Mouse (Mus musculus) hindbrain, postnatal 0 days (tissue): ENCODE measurements at regions not wholly inside any gene's neighbourhood (a gene's known extent, or its start where the extent isn't known, plus 50 kb on each side); places are given as distances from the start of the nearest gene placed in this dataset.

Source experiments
- ATAC-seq: fragments of 200-750 bp; cut with Nextera tagmentation; 2 replicates; pipeline ENCODE4 v1.8.0; 2017; ENCODE audit warnings: mild to moderate bottlenecking, moderate TSS enrichment, moderate library complexity
- DNase-seq: peaks from one replicate; pipeline ENCODE4 v3.0.0-alpha.2; 2015; ENCODE audit warnings: low spot score
- H3K27ac ChIP-seq: fragments of 300-500 bp; sonication (generic); 2 replicates; pipeline ENCODE4 v1.5.1; 2014; ENCODE audit warnings: mild to moderate bottlenecking
- H3K27me3 ChIP-seq: fragments of 300-500 bp; sonication (generic); 2 replicates; pipeline ENCODE4 v1.6.1; 2014; ENCODE audit warnings: low read length, mixed read lengths; ENCODE audit not compliant: insufficient read depth
- H3K36me3 ChIP-seq: fragments of 300-500 bp; sonication (generic); 2 replicates; pipeline ENCODE4 v1.6.1; 2014; ENCODE audit warnings: low read length, mixed read lengths; ENCODE audit not compliant: insufficient read depth
- H3K4me1 ChIP-seq: fragments of 300-500 bp; sonication (generic); 2 replicates; pipeline ENCODE4 v1.6.1; 2014; ENCODE audit warnings: antibody characterized with exemption, low read length, mixed read lengths; ENCODE audit not compliant: insufficient read depth
- H3K4me2 ChIP-seq: fragments of 300-500 bp; sonication (generic); 2 replicates; pipeline ENCODE4 v1.6.1; 2014; ENCODE audit warnings: low read depth, mild to moderate bottlenecking, low read length, moderate library complexity, mixed read lengths
- H3K4me3 ChIP-seq: fragments of 300-500 bp; sonication (generic); 2 replicates; pipeline ENCODE4 v1.5.1; 2014; ENCODE audit warnings: low read length
- H3K9ac ChIP-seq: fragments of 300-500 bp; sonication (generic); replicated peaks from 2 replicates; pipeline ENCODE4 v1.6.1; 2014; ENCODE audit warnings: mild to moderate bottlenecking, low read length, moderate library complexity, mixed read lengths
- H3K9me3 ChIP-seq: fragments of 300-500 bp; sonication (generic); 2 replicates; pipeline ENCODE4 v1.6.1; 2016; ENCODE audit warnings: low read length, mixed read lengths
- CTCF ChIP-seq: IDR thresholded peaks from 2 replicates; pipeline ENCODE4 v1.5.1; 2016; ENCODE audit warnings: antibody characterized with exemption, control low read depth, low read depth
- WGBS: fragments of 180-500 bp; shearing (Covaris S2); extraction: QIAGEN DNeasy Blood & Tissue Kit; methylation state at CpG from one replicate; pipeline ENCODE4 v1.1.7; 2014; 5-methylcytosine and 5-hydroxymethylcytosine counted together

DNA sequence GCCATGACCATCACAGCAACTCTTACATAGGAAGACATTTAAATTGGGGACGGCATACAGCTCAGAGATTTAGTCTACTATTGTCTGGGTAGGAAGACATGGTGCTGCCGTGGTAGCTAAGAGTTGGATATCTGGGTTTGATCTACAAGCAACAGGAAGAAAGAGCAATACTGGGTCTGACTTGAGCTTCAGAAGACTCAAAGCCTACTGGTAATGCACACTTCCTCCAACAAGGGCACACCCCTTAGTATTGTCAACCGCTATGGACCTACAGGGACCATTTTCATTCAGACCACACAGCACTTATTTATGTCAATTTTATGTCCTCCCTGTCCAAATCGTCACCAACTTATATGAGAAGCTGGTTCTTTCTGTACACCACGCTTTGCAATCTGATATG is 90.3 kb upstream of the Tmem26 start:
- H3K4me3 ChIP-seq, result no peak overlapping the region
- no peak overlapping the region for H3K9ac ChIP-seq
- no peaks in the 10 kb centered on the region for H3K9me3 ChIP-seq
- DNase-seq, result no peak
- ATAC-seq, result no peak
- no peak overlapping the region for H3K4me2 ChIP-seq
- 89% methylated on average over 5 of the region's 5 CpGs for WGBS
- H3K27me3 ChIP-seq, result no peaks in the 10 kb centered on the region
- no peak for TF ChIP-seq CTCF
- H3K27ac ChIP-seq, result no peak overlapping the region
- no peaks in the 10 kb centered on the region for H3K4me1 ChIP-seq
- H3K36me3 ChIP-seq, result no peaks in the 10 kb centered on the region

DNA sequence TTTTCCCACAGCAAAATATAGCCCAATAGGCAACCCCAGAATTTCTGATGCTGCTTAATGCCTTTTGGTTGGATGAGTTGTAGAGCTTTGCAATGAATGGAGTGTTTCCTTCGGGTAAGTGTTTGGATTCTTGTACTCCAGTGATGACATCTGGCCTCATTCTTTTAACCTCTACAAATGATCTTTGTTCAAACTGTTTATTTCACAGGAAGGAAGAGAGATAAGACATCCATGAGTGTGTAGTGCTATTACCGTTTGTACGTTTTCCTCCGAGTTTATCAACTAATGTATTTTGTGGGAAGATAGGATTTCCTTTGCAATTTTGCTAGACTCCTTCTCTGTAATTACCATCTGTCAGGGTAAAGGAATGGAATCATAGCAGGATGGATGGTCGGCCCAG is 70.7 kb upstream of the Tmem26 start:
- no peaks in the 10 kb centered on the region for H3K4me1 ChIP-seq
- WGBS, result 86% methylated on average over 5 of the region's 5 CpGs
- H3K27me3 ChIP-seq, result no peaks in the 10 kb centered on the region
- no peaks in the 10 kb centered on the region for H3K9me3 ChIP-seq
- no peak overlapping the region for H3K4me2 ChIP-seq
- ATAC-seq (no peak), DNase-seq (no peak)
- TF ChIP-seq CTCF, result no peak
- H3K9ac ChIP-seq, result no peak overlapping the region
- no peaks in the 10 kb centered on the region for H3K36me3 ChIP-seq
- H3K27ac ChIP-seq, result no peak overlapping the region
- H3K4me3 ChIP-seq, result no peak overlapping the region

DNA sequence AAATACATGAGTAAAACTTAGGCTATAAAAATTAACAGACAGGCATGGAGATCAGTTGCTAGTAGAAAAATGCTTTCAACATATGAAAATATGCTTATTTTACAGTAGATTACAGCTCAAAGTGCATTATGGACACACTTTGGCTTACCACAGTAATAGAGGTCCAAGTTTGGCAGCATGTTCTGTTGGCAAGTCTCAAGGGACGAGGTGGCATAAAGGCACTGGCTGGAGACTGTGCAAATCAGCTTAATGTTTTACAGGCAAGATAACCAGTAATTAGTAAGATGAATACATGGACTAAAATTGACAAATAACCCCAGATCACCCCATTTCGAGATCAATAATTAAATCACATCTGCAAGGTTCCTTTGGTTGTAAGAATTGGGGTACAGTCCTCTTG is 68.0 kb upstream of the Tmem26 start:
- DNase-seq, result no peak
- ATAC-seq, result no peak
- 74% methylated on average over 2 of the region's 2 CpGs for WGBS
- Histone ChIP-seq H3K27ac (no peak overlapping the region), H3K36me3 (no peaks in the 10 kb centered on the region), H3K9me3 (no peaks in the 10 kb centered on the region), H3K27me3 (no peaks in the 10 kb centered on the region), H3K4me2 (no peak overlapping the region), H3K4me1 (no peaks in the 10 kb centered on the region), H3K4me3 (no peak overlapping the region), H3K9ac (no peak overlapping the region)
- TF ChIP-seq CTCF, result no peak

DNA sequence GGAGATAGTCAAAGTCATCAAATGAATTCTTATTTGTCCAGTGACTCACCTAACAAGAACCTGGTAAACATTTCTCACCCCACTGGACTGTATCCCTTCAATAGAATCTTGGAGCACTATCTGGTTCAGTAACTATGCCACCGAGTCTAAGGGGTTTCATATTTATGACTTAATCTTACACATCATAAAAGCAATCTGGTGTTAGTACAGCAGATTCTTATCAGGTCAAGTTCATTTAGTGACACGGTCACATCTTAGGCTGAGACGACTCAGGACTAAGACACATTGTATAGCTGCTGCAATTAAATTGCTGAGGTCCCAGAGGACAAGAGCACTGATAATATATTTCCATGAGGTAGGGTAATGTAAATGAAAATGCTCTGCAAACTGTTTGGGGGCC is 57.4 kb upstream of the Tmem26 start:
- no peaks in the 10 kb centered on the region for H3K27me3 ChIP-seq
- no peaks in the 10 kb centered on the region for H3K4me1 ChIP-seq
- DNase-seq, result no peak
- no peak overlapping the region for H3K4me3 ChIP-seq
- TF ChIP-seq CTCF, result no peak
- H3K36me3 ChIP-seq, result no peaks in the 10 kb centered on the region
- WGBS, result 84% methylated on average over 3 of the region's 3 CpGs
- ATAC-seq, result no peak
- H3K27ac ChIP-seq, result no peak overlapping the region
- no peaks in the 10 kb centered on the region for H3K9me3 ChIP-seq
- no peak overlapping the region for H3K9ac ChIP-seq
- no peak overlapping the region for H3K4me2 ChIP-seq

DNA sequence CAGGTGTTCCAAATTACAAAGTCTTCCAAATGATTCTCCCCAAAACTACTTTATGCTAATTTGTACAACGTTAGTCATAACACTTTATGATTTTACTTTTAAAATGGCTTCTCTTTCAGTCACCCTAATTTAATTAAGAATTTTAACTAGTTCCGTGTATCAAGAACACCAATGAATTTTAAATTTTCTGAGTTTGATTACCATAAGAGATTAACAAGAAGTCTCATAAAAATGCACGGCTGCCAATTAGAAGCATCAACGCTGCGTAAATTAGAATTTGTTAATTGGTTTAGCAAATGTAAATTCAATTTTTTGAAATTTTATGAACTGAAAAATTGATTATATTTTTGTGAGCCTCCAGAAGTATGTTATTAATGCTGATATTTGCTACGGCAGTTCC is 54.1 kb upstream of the Tmem26 start:
- H3K4me3 ChIP-seq, result no peak overlapping the region
- no peak overlapping the region for H3K9ac ChIP-seq
- no peaks in the 10 kb centered on the region for H3K27me3 ChIP-seq
- no peak overlapping the region for H3K27ac ChIP-seq
- WGBS, result 82% methylated on average over 6 of the region's 6 CpGs
- no peaks in the 10 kb centered on the region for H3K9me3 ChIP-seq
- DNase-seq (no peak), ATAC-seq (no peak)
- H3K36me3 ChIP-seq, result no peaks in the 10 kb centered on the region
- TF ChIP-seq CTCF, result no peak
- no peaks in the 10 kb centered on the region for H3K4me1 ChIP-seq
- H3K4me2 ChIP-seq, result no peak overlapping the region

DNA sequence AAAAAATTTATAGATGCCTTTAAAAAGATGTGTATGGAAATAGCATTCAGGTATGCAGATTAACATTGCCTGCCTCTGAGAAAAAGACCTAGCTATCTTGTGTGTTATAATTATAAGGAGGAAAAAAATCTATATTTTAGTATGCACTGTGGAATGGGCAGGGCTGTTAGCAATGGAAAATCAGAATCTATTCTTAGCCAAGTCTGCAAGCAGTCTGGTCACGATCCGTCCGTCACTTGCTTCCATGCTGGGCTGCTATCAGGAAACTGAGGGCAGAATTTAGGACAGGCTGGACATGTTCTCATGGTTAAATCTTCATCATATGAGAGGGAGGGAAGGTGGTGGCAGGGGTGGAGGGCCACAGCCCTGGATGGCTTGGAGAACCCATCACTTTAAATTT is 53.5 kb upstream of the Tmem26 start:
- no peak overlapping the region for H3K4me2 ChIP-seq
- no peaks in the 10 kb centered on the region for H3K27me3 ChIP-seq
- H3K27ac ChIP-seq, result no peak overlapping the region
- WGBS, result 43% methylated on average over 3 of the region's 3 CpGs
- ATAC-seq (no peak), DNase-seq (no peak)
- H3K36me3 ChIP-seq, result no peaks in the 10 kb centered on the region
- H3K4me3 ChIP-seq, result no peak overlapping the region
- TF ChIP-seq CTCF, result no peak
- H3K9me3 ChIP-seq, result no peaks in the 10 kb centered on the region
- H3K4me1 ChIP-seq, result no peaks in the 10 kb centered on the region
- H3K9ac ChIP-seq, result no peak overlapping the region

DNA sequence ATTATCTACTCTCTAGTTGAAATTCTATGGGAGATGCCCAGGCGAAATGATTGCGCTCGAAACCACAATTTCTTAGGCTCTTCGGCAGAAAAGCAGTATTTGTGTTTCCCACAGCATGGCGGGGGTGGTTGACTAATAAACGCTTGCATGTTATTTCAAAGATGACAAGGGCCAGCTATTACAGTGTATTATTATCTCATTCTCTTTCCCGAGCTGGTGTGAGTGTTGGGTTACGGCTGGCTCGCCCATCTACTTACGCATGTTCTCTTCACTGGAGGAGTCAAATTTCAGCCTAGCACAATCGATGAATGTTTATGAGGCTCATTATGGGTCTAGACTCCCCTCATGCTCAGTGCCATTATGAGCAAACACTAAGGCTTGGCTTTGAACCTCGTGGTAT is 51.2 kb upstream of the Tmem26 start:
- Histone ChIP-seq H3K36me3 (no peaks in the 10 kb centered on the region), H3K9me3 (no peaks in the 10 kb centered on the region), H3K27ac (no peak overlapping the region), H3K4me3 (no peak overlapping the region), H3K27me3 (no peaks in the 10 kb centered on the region), H3K4me1 (no peaks in the 10 kb centered on the region), H3K4me2 (no peak overlapping the region), H3K9ac (no peak overlapping the region)
- DNase-seq, result no peak
- no peak for ATAC-seq
- no peak for TF ChIP-seq CTCF
- 79% methylated on average over 12 of the region's 12 CpGs for WGBS
